Mouse (Mus musculus) left cerebral cortex, adult 6 months (tissue): Measurements from ENCODE around the gene Bag3. TPM values are rescaled to one million over a fixed set of nuclear protein-coding genes. Genes with fewer than 3 reads are reported as not detected.

Experiments used
- long read RNA-seq, 2 experiments: library from polyadenylated mRNA; unstranded; transcript quantifications; one replicate each; pipeline ENCODE4 v2.0.0; 2019 to 2020
- polyA plus RNA-seq: library from polyadenylated mRNA; unstranded; fragments of <200 nt; fragmentation: Nextera tagmentation; gene quantifications from 2 replicates; pipeline ENCODE4 v1.2.3, GENCODE M21; 2021

The Bag3 gene
- 2.8 and 5.3 TPM in 2 replicates for polyA plus RNA-seq
- long read RNA-seq, experiment 1, transcript Bag3-201 (4 exons, 2,562 nt), result major isoform, 5 of 10 reads
- long read RNA-seq, experiment 1, partial matches to known transcripts, result 4 of 10 reads
- long read RNA-seq, experiment 1, other reads (novel, unspliced or antisense), result 1 of 10 reads
- long read RNA-seq, experiment 2, partial matches to known transcripts, result 2 of 2 reads
- long read RNA-seq, experiment 2, other reads (novel, unspliced or antisense), result 0 of 2 reads

GRCm38 (mm10) chr7:128523349-128523961 lies at the start of gene Bag3:
Gene Bag3 (plus strand): TSS chr7:128523616.

Other genes with a start within 250 kb of the Bag3 start
- 10.4 and 19.9 TPM in 2 replicates for gene BC017158, start 225.4 kb upstream of the Bag3 start, polyA plus RNA-seq
- gene Rgs10, start 104.9 kb upstream of the Bag3 start, polyA plus RNA-seq, result 136 and 139 TPM in 2 replicates
- 8.2 and 11.7 TPM in 2 replicates for gene Tial1, start 61.9 kb upstream of the Bag3 start, polyA plus RNA-seq
- 62.4 and 82.9 TPM in 2 replicates for gene Inpp5f, start 87.7 kb downstream of the Bag3 start, polyA plus RNA-seq
- gene Mcmbp, start 216.9 kb downstream of the Bag3 start, polyA plus RNA-seq, result 17.1 and 20.3 TPM in 2 replicates
- gene Sec23ip, start 221.3 kb downstream of the Bag3 start, polyA plus RNA-seq, result 9.5 and 18.8 TPM in 2 replicates